Mouse (Mus musculus): Measurements from ENCODE around the gene Sema5b.

GRCm38 (mm10) chr16:35707004-35707403, 166.1 kb downstream of the Sema5b start:
- TF ChIP-seq TCF12 (IDR thresholded peaks at IDR 0.05; ENCODE audit: insufficient read depth, poor library complexity, severe bottlenecking) (no peak), MYOD1 (IDR thresholded peaks at IDR 0.05; ENCODE audit: control insufficient read depth in 1 of 3, insufficient read length in 2 of 3, low read depth in 2 of 3) (no peak)
